Mouse (Mus musculus): ENCODE results near the gene Tfr2. TPM values are rescaled to one million over a fixed set of nuclear protein-coding genes. Genes with fewer than 3 reads are reported as not detected.

Tfr2 gene
- polyA plus RNA-seq, 1 experiment = 0.69 TPM

GRCm38 (mm10) chr5:137528247-137528968 lies 41.2 kb upstream of the Tfr2 start:
- peaks cover 5% of the 10 kb centered on the region; the same call in 1 of the 2 replicates for H3K4me1 ChIP-seq (ENCODE audit: control insufficient read depth, insufficient read depth, low read length)
- TF ChIP-seq POLR2A (IDR thresholded peaks at IDR 0.05; ENCODE audit: borderline replicate concordance, extremely low read depth, low read depth, low read length) = no peak
- no peak for TF ChIP-seq CTCF (IDR thresholded peaks at IDR 0.05; ENCODE audit: insufficient read depth, low read length)
- no peak overlapping the region for H3K4me3 ChIP-seq (replicated peaks; ENCODE audit: extremely low read depth, low read depth, low read length)
- no peak for DNase-seq
- WGBS = 74% methylated on average over 22 of the region's 22 CpGs

DNA sequence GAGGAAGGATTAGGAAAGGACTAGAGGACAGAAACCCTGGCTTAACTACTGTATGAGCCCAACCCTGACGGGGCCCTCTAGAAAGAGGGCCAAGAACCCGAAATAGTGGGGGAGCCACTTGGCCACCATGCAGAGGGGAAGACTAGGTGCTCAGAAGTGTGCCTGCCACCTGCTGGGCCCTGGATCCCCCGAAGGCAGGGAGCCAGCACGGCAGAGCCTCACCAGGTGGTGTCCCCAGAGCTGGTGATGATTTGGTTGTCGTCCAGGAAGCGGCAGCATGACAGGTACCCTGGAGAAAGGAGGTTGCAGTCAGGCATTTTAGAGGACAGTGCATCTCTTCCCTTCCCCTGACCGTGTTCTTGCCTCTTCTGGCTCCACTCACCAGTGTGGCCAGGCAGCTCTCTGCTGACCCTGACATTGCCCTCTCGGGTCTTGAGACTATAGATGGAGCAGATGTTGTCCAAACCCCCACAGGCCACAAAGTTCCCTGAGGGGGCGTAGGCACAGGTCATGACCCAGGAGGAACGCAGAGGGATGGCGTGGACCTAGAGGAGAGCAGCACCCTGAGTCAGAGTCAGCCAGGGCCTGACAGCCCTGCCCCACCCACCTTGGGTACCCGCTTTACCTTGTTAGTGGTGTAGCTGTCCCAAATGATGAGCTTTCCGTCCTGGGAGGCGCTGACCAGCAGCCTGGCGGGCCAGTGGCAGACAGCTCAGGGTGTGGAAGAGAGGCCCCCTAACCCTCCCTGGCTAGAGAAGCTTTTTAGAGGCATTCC lies 40.2 kb upstream of the Tfr2 start:
- H3K4me3 ChIP-seq (replicated peaks; ENCODE audit: extremely low read depth, low read depth, low read length) = no peak overlapping the region
- peaks cover 7% of the 10 kb centered on the region; the same call in 1 of the 2 replicates for H3K4me1 ChIP-seq (ENCODE audit: control insufficient read depth, insufficient read depth, low read length)
- DNase-seq = no peak
- TF ChIP-seq CTCF (IDR thresholded peaks at IDR 0.05; ENCODE audit: insufficient read depth, low read length) (no peak), POLR2A (IDR thresholded peaks at IDR 0.05; ENCODE audit: borderline replicate concordance, extremely low read depth, low read depth, low read length) (no peak)
- 77% methylated on average over 15 of the region's 15 CpGs for WGBS

GRCm38 (mm10) chr5:137530075-137530474 lies 39.6 kb upstream of the Tfr2 start:
- DNase-seq = no peak
- 71% methylated on average over 8 of the region's 8 CpGs for WGBS
- no peak for TF ChIP-seq CTCF (IDR thresholded peaks at IDR 0.05; ENCODE audit: insufficient read depth, low read length)
- TF ChIP-seq POLR2A (IDR thresholded peaks at IDR 0.05; ENCODE audit: borderline replicate concordance, extremely low read depth, low read depth, low read length) = no peak
- peaks cover 7% of the 10 kb centered on the region; the same call in 1 of the 2 replicates for H3K4me1 ChIP-seq (ENCODE audit: control insufficient read depth, insufficient read depth, low read length)
- peak overlapping the region; percentile 96 for H3K4me3 ChIP-seq (replicated peaks; ENCODE audit: extremely low read depth, low read depth, low read length)

DNA sequence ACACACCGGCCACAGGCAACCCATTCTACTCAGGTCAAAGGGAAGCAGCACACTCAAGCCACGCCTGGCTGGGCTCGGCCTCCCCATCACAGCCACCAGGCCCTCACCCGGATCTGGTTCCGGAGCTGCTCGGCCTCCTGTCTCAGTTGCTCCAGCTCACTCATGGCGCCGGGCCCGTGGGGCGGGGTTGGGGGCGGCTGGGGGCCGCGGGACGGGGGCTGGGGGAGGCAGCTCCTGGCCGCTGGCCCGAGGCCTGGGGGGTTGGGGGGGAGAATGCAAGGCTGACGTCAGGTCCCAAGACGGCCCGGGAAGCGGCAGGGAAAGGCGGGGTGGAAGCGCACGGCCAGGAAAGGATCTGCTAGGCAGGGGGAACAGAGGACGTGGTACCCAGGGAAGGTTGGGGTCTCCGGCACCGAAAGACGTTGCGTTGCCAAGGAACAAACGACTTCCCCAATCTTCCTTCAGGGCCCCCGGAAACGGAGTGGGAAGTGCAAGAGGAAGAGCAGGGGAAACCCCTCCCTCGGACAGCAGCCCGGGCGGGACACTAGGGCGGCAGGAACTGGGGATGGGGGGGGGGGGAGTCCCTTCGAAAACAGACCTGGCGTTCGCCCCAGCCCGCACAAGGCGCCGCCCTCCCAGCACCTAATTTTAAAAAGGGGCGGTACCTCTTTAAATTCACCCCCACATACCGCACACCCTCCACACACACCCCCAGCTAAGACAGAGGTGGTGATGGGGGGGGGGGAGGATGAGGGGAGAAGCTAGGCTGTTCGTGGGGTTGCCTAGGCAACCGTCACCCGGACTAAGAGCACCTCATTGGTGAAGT lies 38.8 kb upstream of the Tfr2 start:
- TF ChIP-seq CTCF (IDR thresholded peaks at IDR 0.05; ENCODE audit: insufficient read depth, low read length) (no peak), POLR2A (IDR thresholded peaks at IDR 0.05; ENCODE audit: borderline replicate concordance, extremely low read depth, low read depth, low read length) (0 out of 2 replicates have a peak, but pooled peaks have one; percentile 14)
- DNase-seq = peak; percentile 67
- peaks cover 7% of the 10 kb centered on the region; the same call in 1 of the 2 replicates for H3K4me1 ChIP-seq (ENCODE audit: control insufficient read depth, insufficient read depth, low read length)

GRCm38 (mm10) chr5:137531414-137532130 lies 38.1 kb upstream of the Tfr2 start:
- no peak for DNase-seq
- WGBS = under 1% methylated on average over 51 of the region's 51 CpGs
- Histone ChIP-seq H3K4me3 (replicated peaks; ENCODE audit: extremely low read depth, low read depth, low read length) (peak overlapping the region; percentile 96), H3K4me1 (ENCODE audit: control insufficient read depth, insufficient read depth, low read length) (peaks cover 7% of the 10 kb centered on the region; the same call in 1 of the 2 replicates)
- no peak for TF ChIP-seq CTCF (IDR thresholded peaks at IDR 0.05; ENCODE audit: insufficient read depth, low read length)

More for the DNA sequence above, 38.8 kb upstream of the Tfr2 start:
- H3K4me3 ChIP-seq (replicated peaks; ENCODE audit: extremely low read depth, low read depth, low read length) = peak overlapping the region; percentile 96
- 3% methylated on average over 46 of the region's 46 CpGs for WGBS

DNA sequence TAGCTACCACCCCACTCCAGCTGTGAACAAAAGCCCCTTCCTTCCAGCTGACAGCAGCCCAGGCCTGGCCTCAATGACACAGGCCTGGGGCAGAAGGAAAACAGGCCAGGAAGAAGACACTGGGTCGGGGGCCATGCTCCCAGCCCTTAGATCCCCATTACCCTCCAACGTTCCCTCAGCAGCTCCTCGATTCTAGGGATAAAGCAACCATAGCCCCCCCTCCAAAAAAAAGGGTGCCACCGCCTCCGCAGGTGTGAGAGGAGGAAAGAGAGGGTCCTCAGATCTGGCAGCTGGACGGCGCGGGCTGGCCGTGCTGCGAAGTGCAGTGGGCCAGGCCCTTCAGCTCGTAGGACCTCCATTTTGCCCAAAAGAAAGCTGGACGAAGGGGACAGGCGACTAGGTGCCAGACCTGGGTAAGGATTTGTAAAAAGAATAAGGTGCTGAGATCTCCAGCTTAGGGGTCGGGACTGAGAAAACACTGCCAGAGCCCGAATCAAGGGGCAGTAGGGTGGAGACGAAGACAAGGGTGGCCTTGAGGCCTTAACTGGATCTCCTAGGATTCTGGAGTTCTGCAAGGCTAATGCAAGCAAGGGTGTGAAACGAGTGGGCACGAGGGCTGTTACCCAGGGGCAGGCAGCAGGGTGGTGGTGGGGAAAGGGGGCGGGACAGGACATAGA lies 37.4 kb upstream of the Tfr2 start:
- Histone ChIP-seq H3K4me3 (replicated peaks; ENCODE audit: extremely low read depth, low read depth, low read length) (peak overlapping the region; percentile 96), H3K4me1 (ENCODE audit: control insufficient read depth, insufficient read depth, low read length) (peaks cover 7% of the 10 kb centered on the region; the same call in 1 of the 2 replicates)
- no peak for TF ChIP-seq POLR2A (IDR thresholded peaks at IDR 0.05; ENCODE audit: borderline replicate concordance, extremely low read depth, low read depth, low read length)
- TF ChIP-seq CTCF (IDR thresholded peaks at IDR 0.05; ENCODE audit: insufficient read depth, low read length) = no peak
- WGBS = under 1% methylated on average over 19 of the region's 19 CpGs
- DNase-seq = peak; percentile 56

DNA sequence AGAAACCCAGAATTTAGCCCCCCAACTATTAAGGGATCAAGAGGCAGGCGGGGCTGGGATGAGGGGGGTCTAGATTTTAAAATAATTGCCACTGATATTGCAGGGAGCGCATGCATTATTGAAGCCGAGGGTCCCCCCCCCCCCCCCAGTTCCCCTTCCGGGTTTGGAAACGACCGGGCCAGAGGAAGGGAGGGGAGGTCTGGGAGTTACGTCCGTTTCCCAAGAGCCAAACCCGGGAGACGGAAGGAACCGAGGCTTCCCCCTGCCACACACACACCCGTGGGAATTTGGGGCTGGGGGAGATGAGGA lies 36.9 kb upstream of the Tfr2 start:
- Histone ChIP-seq H3K4me1 (ENCODE audit: control insufficient read depth, insufficient read depth, low read length) (peaks cover 7% of the 10 kb centered on the region; the same call in 1 of the 2 replicates), H3K4me3 (replicated peaks; ENCODE audit: extremely low read depth, low read depth, low read length) (peak overlapping the region; percentile 96)
- TF ChIP-seq POLR2A (IDR thresholded peaks at IDR 0.05; ENCODE audit: borderline replicate concordance, extremely low read depth, low read depth, low read length) = no peak
- TF ChIP-seq CTCF (IDR thresholded peaks at IDR 0.05; ENCODE audit: insufficient read depth, low read length) = no peak
- 0% methylated on average over 11 of the region's 12 CpGs for WGBS
- DNase-seq = no peak

DNA sequence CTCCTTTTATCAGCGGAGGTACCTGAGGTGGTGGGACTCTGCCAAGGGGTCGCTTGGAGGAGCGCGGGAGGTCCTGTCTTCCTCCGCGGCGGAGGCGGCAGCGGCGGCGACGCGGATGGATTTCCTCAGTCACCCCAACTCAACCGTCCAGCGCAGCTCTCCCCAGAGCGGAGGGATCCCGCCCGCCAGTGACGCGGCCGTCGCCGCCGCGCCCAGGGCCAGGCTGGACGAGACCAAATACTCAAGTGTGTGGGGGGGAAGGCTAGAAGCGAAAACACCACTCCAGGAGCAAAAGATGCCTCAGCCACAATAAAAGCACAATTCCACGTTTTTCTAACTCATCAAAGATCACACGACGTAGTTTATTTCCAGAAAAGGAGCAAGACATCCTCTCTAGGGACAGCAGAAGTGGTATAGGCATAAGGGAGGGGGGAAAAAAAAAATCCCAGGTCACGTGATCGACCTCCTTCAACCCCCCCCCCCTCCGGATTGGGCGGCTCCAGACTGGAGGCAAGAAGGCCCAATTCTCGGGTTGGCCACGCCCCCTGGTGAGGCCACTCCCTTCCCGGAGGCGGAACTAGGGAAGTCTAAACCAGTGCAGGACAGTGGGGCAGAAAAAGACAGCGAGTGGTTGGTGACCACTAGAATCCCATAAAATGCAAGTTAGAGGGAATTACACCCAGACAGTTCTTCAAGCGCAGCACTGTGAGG lies 36.4 kb upstream of the Tfr2 start, which contains the start of the genes Epo and Gnb2:
Gene Epo (minus strand): TSS at position 126 of the 711 bp plus-strand sequence.
Gene Gnb2 (minus strand): TSS at position 394 of the 711 bp plus-strand sequence.
- Histone ChIP-seq H3K4me1 (ENCODE audit: control insufficient read depth, insufficient read depth, low read length) (peaks cover 7% of the 10 kb centered on the region; the same call in 1 of the 2 replicates), H3K4me3 (replicated peaks; ENCODE audit: extremely low read depth, low read depth, low read length) (peak within 1 kb of the TSS; percentile 96)
- WGBS = under 1% methylated on average over 40 of the region's 40 CpGs
- peak; percentile 96 for DNase-seq
- TF ChIP-seq CTCF (IDR thresholded peaks at IDR 0.05; ENCODE audit: insufficient read depth, low read length) (no peak), POLR2A (IDR thresholded peaks at IDR 0.05; ENCODE audit: borderline replicate concordance, extremely low read depth, low read depth, low read length) (peak; percentile 97)

Data from lung, adult 2 months (tissue).